Mouse (Mus musculus): Measurements from ENCODE around the gene Rhd.

GRCm38 (mm10) chr4:134921703-134922102 lies 57.4 kb downstream of the Rhd start:
- TF ChIP-seq CTCF (IDR thresholded peaks at IDR 0.05; ENCODE audit: extremely low read depth, insufficient read depth, insufficient read length, insufficient replicate concordance) (no peak), POLR2A (IDR thresholded peaks at IDR 0.05; ENCODE audit: low read depth, low read length) (no peak)

Data from spleen, adult 2 months (tissue).